Mouse (Mus musculus): ENCODE data around the gene Rheb.
"Not testable (repeated sequence)": the region's sequence is repeated elsewhere in the genome, so short reads cannot be mapped to it uniquely, and the experiment has no call there.

Gene Rheb

GRCm38 (mm10) chr5:24842274-24843102 lies at the start of gene Rheb:
Gene Rheb (minus strand): TSS chr5:24842624.
- in situ Hi-C loops (cut with MboI, MseI) = no loop called here

GRCm38 (mm10) chr5:24889860-24890259 lies 47.4 kb upstream of the Rheb start:
- in situ Hi-C loops (cut with MboI, MseI) = no loop called here

GRCm38 (mm10) chr5:24888874-24889591 lies 46.6 kb upstream of the Rheb start:
- in situ Hi-C loops (cut with MboI, MseI) = no loop called here

GRCm38 (mm10) chr5:24887271-24887670 lies 44.8 kb upstream of the Rheb start:
- in situ Hi-C loops (cut with MboI, MseI) = no loop called here

GRCm38 (mm10) chr5:24878713-24879112 lies 36.3 kb upstream of the Rheb start:
- in situ Hi-C loops (cut with MboI, MseI) = no loop called here

- in situ Hi-C loops (cut with MboI, MseI) = no loop called here
Observed at GRCm38 (mm10) chr5:24877836-24878624, 35.6 kb upstream of the Rheb start.

- in situ Hi-C loops (cut with MboI, MseI) = no loop called here
Observed at GRCm38 (mm10) chr5:24876653-24877052, 34.2 kb upstream of the Rheb start.

GRCm38 (mm10) chr5:24874111-24874510 lies 31.7 kb upstream of the Rheb start:
- in situ Hi-C loops (cut with MboI, MseI) = no loop called here

GRCm38 (mm10) chr5:24873221-24873620 lies 30.8 kb upstream of the Rheb start:
- in situ Hi-C loops (cut with MboI, MseI) = no loop called here

- in situ Hi-C loops (cut with MboI, MseI) = no loop called here
Observed at GRCm38 (mm10) chr5:24871276-24871675, 28.9 kb upstream of the Rheb start.

GRCm38 (mm10) chr5:24869796-24870289 lies 27.4 kb upstream of the Rheb start:
- in situ Hi-C loops (cut with MboI, MseI) = no loop called here

GRCm38 (mm10) chr5:24863804-24864203 lies 21.4 kb upstream of the Rheb start:
- in situ Hi-C loops (cut with MboI, MseI) = no loop called here

- in situ Hi-C loops (cut with MboI, MseI) = no loop called here
Observed at GRCm38 (mm10) chr5:24861449-24861930, 19.1 kb upstream of the Rheb start.

GRCm38 (mm10) chr5:24860635-24861448 lies 18.4 kb upstream of the Rheb start:
- in situ Hi-C loops (cut with MboI, MseI) = no loop called here

GRCm38 (mm10) chr5:24859771-24860540 lies 17.5 kb upstream of the Rheb start:
- in situ Hi-C loops (cut with MboI, MseI) = no loop called here

GRCm38 (mm10) chr5:24854827-24855600 lies 12.6 kb upstream of the Rheb start:
- in situ Hi-C loops (cut with MboI, MseI) = no loop called here

GRCm38 (mm10) chr5:24854256-24854655 lies 11.8 kb upstream of the Rheb start:
- in situ Hi-C loops (cut with MboI, MseI) = no loop called here

- in situ Hi-C loops (cut with MboI, MseI) = not testable (repeated sequence)
Observed at GRCm38 (mm10) chr5:24848261-24848660, 5.8 kb upstream of the Rheb start.

GRCm38 (mm10) chr5:24843841-24844240 lies 1.4 kb upstream of the Rheb start:
- in situ Hi-C loops (cut with MboI, MseI) = no loop called here

Measured in T-helper 1 cell (primary cell).